Mouse (Mus musculus) left cerebral cortex, postnatal 10 days (tissue): ENCODE measurements at regions not wholly inside any gene's neighbourhood (a gene's known extent, or its start where the extent isn't known, plus 50 kb on each side); places are given as distances from the start of the nearest gene placed in this dataset.

ENCODE experiments used
- DNase-seq, 2 experiments: peaks; one replicate each; pipeline ENCODE4 v3.0.0; 2021 to 2022; ENCODE audit warnings: low spot score in 2 of 2, mixed read lengths in 1 of 2; ENCODE audit errors: extremely low spot score in 1 of 2
- intact Hi-C: fragments of 180-260 bp; cut with DNase I; formaldehyde crosslinking; loops from one replicate; pipeline ENCODE4 v1.15.1; 2025

DNA sequence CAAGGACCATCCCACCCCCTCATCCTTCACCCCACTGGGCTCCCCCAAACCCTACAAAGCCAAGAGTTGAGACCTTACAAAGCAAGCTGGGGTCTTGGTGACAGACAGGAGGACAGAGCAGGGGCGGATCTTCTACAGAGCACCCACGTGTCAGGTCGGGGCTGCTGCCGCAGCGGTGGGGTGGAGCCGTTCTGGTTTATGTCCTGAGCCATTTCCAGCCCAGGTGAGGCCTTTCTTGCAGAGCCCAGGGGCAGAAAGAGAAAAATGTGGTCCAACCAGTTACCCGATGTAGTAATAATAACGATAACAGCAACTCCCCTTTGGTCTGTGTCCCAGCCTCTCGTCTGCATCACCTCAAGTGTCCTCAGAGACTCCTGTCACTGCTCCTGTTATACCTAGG is 112.4 kb upstream of the Wnt4 start:
- no peak for DNase-seq

DNA sequence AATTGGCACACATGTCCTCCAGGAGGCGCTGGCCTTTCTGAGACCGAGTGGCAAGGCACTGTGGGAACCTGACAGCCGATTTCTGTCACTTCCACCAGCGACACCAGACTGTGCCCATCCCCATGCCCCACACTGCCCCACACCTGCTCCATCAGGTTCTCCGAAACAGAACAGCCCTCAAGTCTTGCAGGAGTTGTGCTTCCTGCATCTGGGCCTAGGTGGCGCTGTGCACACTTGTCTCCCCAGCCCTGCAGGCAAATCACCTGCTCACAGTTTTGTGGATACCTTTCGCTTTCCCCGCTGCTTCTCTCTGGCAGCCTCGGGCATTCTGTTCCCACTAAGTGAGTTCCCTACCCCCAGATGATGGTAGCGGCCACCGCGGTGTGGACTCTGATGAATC is 112.9 kb upstream of the Wnt4 start:
- DNase-seq: peak; percentile 56 to 82
- intact Hi-C loops: loop anchor here (5.0 kb wide), 1 partner anchor 113 kb away; the partner anchor contains the start of gene Wnt4

More for the DNA sequence above, 112.4 kb upstream of the Wnt4 start:
- intact Hi-C loops: loop anchor here (5.0 kb wide), 2 partner anchors 112 to 142 kb away; partner anchors contain the start of gene Wnt4

DNA sequence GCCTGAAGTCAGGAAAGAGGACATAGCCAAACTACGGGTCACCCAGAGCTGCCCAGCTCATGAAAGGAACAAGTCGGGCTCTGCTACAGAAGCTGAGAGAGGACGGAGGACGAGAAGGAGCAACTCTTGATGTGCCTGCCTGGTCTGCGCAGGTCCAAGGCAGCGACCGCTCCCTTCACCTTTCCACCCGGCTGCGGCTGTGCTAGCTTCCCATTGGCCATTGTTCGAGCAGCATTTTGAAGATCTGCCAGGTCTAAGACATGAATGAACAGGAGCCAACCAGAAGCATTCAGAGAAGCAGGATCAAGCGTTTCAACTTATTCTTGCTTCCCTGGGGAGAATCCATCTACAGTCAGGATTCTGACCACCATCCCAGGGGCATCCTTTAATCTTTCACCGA is 113.3 kb upstream of the Wnt4 start:
- intact Hi-C loops: loop anchor here (5.0 kb wide), 1 partner anchor 113 kb away; the partner anchor contains the start of gene Wnt4
- DNase-seq: no peak

DNA sequence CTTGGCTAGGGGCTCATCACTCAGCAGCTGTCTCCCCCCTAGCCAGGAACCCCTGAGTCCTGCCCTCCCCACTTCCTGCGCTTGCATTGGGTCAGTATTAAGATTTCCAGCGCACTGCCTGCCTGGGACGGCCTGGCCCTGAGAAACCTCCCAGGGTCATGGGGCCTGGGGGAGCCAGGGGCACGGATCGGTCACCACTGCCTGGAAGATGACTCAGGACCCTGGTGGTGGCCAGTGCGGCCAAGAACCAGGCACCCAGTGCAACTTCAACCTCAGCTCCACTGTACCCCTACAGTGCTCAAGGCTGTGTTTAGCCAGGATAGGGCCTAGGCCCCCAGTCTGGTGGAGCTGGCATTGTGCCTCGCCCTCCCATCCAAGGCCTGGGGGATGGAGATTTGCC is 111.9 kb upstream of the Zbtb40 start:
- intact Hi-C loops: loop anchor here (5.0 kb wide), 1 partner anchor 117 kb away; the partner anchor contains the start of gene Wnt4
- no peak for DNase-seq

DNA sequence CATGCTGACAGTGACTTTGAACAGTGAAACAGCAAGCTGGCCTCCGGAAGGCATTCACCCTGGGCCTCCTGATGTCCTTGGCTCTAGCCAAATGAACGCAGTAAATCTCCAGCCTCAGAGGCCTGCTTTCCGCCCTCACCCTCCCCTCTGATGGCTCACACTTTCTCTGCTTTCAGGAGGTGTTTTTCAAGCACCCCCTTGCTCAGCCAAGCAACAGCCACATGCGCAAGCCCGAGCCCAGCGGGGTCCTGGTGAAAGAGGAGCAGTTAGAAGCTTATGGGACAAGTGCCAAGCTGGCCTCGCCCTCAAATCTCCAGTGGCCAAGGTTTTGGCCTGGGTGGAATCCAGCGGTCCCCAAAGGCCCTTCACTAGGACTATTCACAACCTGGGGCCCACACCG is 109.6 kb upstream of the Zbtb40 start:
- intact Hi-C loops: no loop called here
- DNase-seq: peak; percentile 25 to 59

DNA sequence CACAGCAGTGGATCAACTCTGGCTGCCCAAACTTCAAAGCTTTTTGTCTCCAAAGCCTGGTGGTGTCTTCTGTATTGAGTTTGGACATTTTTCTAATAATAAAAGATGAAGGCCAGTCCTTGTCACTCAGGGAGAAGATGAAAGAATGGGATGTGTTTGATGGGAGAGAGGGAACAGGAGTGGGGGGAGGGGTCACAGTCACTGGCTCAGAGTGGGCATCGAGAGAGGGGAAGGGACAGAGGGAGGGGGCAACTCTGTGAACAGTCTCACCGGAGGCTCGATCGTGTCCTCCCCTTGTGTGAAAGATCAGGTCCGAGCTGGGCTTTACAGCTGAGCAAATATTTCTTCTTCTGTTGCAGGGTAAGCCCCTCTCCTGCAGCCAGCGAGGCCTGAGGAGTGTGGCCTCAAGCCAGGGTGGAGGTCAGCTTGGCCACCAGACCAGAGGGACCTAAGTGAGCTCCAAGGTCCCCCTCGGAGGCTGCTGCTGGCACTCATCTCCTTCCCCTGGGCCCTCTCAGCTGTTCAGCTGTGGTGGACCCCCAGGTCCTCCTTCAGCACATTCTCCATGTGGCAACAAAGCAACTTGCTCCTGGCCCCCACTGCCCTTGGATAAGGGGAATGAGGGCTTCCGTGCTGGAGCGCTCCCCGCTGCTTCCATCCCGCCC is 108.0 kb upstream of the Zbtb40 start:
- intact Hi-C loops: no loop called here
- DNase-seq: no peak

DNA sequence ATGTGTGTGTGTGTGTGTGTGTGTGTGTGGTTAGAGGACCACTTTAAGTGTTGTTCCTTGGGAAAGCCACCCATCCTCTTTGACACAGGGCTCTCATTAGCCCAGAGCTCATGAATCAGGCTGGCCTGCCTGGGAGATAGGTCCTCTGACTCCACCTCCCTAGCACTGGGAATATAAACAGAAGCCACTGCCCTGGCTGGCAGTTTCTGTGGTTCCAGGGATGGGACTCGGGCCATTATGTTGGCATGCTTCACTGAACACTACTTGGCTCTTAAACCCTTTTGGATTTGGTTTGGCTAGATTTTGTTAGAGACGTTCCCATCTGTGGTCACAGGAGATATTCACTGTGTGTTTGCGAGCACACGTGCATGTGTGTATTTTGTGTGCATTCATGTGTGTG is 100.2 kb upstream of the Zbtb40 start:
- DNase-seq: no peak

DNA sequence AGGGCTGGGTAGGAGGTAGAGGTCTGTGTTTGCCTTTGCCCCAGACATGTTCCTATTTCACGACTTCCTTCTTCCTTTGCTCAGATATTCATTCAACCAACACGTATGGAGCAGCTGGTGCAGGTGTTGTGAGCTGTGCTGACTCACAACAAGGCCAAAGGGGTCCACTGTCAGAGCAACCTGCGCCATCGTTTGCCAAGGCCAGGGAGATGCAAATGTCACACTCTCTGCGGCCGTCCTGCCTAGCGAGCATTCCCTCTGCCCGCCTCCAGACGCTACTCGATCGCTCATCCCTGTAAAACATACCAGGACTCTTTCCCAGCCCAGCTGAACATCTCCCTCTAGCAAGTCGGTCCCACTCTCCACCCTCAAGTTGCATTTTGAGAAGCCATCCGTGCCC is 99.2 kb upstream of the Zbtb40 start:
- DNase-seq: no peak
- intact Hi-C loops: no loop called here

More for the DNA sequence above, 100.2 kb upstream of the Zbtb40 start:
- intact Hi-C loops: no loop called here

DNA sequence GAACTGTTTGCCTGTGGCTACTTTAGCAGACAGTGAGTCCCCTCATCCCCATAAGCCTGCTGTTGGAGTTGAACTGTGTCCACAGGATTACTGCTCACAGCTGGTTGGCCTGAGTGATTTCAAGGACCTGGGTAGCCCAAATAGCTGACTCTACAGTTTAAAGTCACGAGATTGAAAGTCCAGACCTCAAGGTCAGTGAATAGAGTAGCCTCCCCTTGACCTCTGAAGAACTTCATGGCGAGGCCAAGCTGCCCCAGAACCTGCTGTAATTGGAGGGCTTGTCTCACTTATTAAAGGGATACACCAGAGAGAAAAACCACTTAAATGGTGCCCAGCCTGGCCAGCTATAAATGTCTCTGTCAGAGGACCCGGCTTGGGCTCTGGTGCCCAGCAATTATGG is 97.7 kb upstream of the Zbtb40 start:
- intact Hi-C loops: no loop called here

DNA sequence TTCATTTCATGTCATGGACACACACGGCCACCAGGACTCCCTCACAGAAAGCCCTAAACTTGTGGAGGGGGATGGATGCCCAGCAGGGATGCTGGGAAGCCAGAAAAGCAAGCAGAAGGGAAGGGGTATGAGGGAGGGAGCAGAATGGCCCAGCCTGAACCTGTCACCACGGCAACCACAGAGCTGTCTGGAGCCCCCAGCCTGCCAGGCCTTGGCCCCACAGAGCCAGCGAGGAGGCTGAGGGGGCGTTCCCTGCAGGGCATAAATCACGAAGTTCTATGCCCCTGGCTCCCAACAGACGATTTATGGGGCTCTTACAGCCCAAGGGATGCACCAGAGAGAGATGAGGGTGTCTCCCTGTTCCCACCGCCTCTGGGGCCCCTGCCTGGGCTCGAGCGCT is 93.7 kb upstream of the Zbtb40 start:
- intact Hi-C loops: no loop called here
- DNase-seq: no peak

More for the DNA sequence above, 97.7 kb upstream of the Zbtb40 start:
- DNase-seq: no peak

DNA sequence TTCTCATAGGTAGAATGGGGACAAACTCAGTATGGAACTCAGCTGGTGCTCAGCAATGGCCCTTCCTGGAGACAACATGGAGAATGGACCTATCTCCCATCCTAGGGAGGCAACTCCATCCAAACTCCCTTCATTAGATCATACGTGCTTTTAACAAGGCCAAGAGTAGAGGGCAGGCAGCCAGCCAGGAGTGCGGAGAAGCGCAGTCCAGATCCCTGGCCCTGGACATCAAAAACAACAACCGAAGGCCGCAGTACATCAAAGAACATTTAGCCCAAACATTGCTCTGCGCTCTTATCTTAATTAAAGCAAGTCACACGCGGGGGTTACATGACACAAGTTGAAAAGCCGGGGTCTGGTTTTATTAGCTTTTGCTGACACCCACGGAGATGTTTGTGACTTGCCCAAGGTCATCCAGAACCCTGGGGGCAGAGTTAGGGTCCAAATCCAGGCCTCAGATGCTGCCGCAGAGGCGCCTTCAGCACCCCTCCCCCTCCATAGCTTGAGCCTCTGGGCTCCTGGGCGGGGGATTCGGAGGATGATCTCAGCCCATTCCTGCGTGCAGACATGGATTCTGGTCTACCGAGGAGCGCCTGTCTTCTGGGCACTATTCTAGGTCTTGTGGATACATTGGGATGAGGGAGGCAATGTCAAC is 90.6 kb upstream of the Zbtb40 start:
- DNase-seq: no peak
- intact Hi-C loops: no loop called here

DNA sequence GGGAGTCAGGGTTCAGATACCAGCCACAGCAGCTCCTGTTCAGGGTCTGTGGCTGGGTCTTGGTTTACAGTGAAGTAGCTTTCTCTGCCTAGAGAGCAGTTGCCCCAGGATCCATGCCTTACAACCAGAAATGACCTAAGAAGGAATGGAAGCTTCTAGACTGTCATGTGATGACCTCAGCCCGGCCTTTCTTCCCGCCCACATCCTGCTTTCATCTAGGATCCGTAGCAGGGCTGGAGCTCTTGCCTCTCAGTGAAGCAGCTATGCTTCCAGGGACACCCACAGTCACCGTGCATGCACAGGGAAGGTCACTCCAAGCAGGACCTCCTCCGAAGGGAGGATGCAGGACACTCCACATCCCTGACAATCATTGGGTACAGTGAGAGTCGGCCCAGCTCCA is 89.5 kb upstream of the Zbtb40 start:
- DNase-seq: no peak
- intact Hi-C loops: no loop called here

DNA sequence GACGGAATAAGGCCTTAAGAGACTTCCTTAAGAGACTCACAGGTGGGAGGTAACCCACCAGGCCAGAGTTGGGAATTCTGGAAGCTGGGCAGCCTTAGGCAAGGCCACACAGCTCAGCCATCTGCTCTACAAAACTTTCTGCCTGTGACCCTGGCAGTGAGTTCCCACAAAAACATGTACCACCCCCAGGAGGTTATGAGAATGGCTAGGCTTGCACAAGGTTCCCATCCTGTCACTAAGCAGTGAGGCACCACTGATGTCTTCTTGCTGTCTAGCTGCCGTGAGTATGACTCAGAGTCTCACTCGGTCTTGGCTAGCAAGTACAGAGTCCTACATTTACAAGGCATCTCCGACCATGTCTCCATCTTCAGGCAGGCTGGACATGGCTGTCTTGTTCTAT is 87.7 kb upstream of the Zbtb40 start:
- DNase-seq: peak in 1 of 2 experiments; percentile 8
- intact Hi-C loops: no loop called here

DNA sequence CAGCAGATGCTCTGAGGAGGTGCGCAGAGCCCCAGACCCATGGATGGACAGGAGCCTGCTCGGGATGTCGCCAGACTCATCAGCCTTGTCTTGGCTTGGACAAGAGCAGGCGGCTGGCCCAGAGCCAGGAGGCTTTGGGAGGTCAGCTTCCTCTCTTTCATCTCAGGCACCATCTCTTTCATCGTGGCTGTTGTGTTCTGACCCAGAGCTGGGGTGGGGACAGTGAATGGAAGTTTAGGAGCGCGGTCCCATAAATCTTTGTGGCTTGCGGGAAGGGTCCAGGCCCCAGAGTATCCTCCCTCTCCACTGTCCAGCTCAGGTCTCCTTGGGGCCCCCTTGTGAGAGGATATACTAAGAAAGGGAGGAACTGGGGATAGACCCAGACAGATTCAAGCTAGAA is 87.2 kb upstream of the Zbtb40 start:
- DNase-seq: peak in 1 of 2 experiments; percentile 90
- intact Hi-C loops: no loop called here

DNA sequence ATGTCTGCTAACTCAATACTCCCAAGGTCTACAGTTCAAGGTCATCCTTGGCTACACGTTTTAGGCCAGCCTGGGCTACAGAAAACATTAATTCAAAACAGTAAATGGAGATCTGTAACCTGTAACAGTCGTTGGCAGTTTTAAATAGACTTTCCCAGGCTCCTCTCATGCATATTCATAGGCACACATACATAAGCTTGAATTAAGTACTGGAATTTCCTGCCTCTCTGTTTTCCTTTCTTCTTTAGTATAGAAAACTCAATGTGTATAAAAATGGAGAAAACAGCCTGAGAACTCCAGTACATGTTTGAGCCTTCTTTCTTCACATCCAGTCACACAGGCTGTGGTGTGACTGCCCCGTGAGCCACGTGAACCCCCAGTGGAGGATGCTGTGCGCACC is 86.0 kb upstream of the Zbtb40 start:
- intact Hi-C loops: no loop called here
- DNase-seq: no peak

DNA sequence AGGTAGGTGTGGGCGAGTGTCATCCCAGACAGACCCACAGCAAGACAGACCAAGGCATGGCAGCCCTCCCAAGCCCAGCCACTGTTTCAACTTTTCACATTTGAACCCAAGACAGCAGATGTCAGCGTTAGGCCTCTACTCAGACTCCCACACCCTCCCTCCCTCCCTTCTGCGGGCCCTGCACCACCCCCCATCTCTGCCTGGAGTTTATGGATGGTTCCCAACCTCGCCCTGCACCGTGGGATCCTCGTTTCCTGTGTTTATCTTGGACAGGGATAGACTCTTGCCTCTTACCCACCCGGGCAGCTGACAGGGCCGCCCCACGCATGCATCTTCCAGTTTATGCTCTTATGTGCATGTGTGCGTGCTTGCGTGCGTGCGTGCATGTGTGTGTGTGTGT is 85.2 kb upstream of the Zbtb40 start:
- intact Hi-C loops: no loop called here
- DNase-seq: peak in 1 of 2 experiments; percentile 71

DNA sequence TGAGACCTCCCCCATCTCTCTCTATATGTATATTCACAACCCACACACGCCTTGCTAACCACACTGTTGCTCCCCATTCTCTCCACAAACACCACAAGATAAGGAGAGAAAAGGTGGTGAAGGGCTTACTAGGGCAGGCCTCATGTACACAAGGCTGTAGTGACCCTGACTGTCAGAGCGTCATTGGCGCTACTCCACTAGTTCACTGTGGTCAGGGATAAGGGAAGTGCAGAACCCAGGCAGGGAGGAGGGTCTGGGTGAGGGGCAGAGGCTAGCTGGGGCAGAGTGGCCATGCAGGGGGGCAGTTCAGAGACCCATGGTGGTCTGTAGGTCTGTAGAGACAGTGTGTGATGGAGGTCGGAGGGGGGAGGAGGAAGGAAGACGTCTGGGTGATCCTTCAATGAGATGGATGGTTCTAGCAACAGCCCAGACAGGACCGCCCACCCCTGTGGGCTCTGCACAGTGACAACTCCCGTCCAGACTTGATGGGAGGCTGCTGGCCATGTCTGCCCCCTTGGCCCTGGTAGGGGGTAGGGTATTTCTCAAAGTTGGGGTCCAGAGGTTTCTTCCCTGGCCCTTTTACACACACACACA is 82.1 kb upstream of the Zbtb40 start:
- intact Hi-C loops: no loop called here
- no peak for DNase-seq

DNA sequence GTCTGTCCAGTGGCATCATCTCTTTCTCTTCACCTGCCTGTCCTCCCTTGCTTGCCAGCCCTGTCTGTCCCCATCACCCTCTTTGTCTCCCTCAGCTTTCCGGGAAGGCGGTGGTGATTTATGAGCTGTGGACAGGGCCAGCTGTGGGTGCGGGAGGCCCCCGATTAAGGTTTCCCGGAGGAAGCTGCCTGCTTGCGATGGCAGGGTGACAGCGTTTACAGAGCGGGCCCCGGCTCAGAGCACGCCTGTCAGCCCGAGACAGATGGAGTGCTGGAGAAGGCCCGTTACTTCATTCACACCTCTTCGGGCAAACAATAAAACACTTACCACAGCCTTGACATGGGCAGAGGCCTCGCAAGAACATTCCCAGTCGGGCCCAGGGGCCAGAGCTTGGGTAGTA is 79.6 kb upstream of the Zbtb40 start:
- no peak for DNase-seq
- intact Hi-C loops: no loop called here

DNA sequence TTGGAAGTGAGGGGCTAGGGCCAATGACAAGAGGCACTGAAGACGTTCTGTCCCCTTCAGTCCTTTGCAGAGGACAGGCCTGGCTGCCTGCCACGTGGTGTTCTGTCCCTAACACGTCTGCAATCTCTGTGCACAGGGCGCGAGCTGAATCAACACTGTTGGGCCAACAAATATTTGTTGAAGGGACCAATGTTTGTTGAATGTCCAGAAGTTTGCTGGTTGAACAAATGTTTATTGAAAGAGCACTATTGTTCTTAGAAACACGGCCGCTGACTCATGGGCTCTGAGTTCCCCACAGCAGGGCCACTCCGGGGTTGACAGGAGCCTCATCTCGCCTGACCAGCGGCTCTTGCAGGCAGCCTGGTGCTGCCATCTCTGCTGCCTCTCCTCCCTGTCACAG is 73.1 kb upstream of the Zbtb40 start:
- intact Hi-C loops: no loop called here
- DNase-seq: peak in 1 of 2 experiments; percentile 77

DNA sequence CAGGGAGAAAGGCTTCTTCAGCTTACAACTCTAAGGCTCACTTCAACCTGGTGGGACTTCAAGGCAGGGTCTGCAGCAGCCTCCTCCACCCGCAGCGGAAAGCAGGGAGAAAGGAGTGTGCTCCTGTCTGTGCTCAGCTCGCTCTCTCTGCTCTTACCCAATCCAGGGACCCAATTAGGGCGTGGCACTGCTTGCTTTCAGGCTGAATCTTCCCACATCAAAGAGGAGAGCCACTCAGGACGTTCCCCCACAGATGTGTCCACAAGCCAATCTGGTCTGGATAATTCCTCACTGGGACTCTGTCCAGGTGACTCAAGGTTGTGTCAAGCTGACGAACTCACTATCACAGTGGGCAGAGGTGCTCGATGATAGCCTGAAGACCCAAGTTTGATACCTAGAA is 72.0 kb upstream of the Zbtb40 start:
- intact Hi-C loops: no loop called here
- no peak for DNase-seq
